Mouse (Mus musculus): ENCODE data around the gene Ppdpf. TPM values are rescaled to one million over a fixed set of nuclear protein-coding genes. Genes with fewer than 3 reads are reported as not detected.

The Ppdpf gene
- total RNA-seq, 1 experiment from 2014 or later: 68.9 TPM

Other genes with a start within 250 kb of the Ppdpf start
- gene Nkain4, start 232.5 kb upstream of the Ppdpf start, total RNA-seq (2017): not detected in 3 replicates
- gene Arfgap1, start 220.0 kb upstream of the Ppdpf start, total RNA-seq (2017): 57.8 to 60.2 TPM (median 58.8 TPM) in 3 replicates
- gene Col20a1, start 200.7 kb upstream of the Ppdpf start, total RNA-seq (2017): 0.68 to 1.5 TPM (median 1.1 TPM) in 3 replicates
- not detected in 3 replicates for gene Chrna4, start 143.7 kb upstream of the Ppdpf start, total RNA-seq (2017)
- gene Kcnq2, start 51.9 kb upstream of the Ppdpf start, total RNA-seq (2017): not detected in 3 replicates
- not detected in 3 replicates for gene Eef1a2, start 30.2 kb upstream of the Ppdpf start, total RNA-seq (2017)
- 0.53 to 3.0 TPM (median 1.8 TPM) in 3 replicates for gene Ptk6, start 15.5 kb downstream of the Ppdpf start, total RNA-seq (2017)
- gene Srms, start 25.9 kb downstream of the Ppdpf start, total RNA-seq (2017): 0.95 to 1.3 TPM in 2 of 3 replicates, not detected in the other
- gene Fndc11, start 32.8 kb downstream of the Ppdpf start, total RNA-seq (2017): 0.39 TPM in 1 of 3 replicates, not detected in the others
- gene Helz2, start 54.8 kb downstream of the Ppdpf start, total RNA-seq (2017): 29.5 to 66.9 TPM (median 36.7 TPM) in 3 replicates
- 25.1 to 36.4 TPM (median 35.7 TPM) in 3 replicates for gene Gmeb2, start 100.8 kb downstream of the Ppdpf start, total RNA-seq (2017)
- not detected in 3 replicates for gene Stmn3, start 127.3 kb downstream of the Ppdpf start, total RNA-seq (2017)
- 34.6 to 46.3 TPM (median 37.2 TPM) in 3 replicates for gene Rtel1, start 132.5 kb downstream of the Ppdpf start, total RNA-seq (2017)
- gene Zgpat, start 177.7 kb downstream of the Ppdpf start, total RNA-seq (2017): 65.6 to 98.9 TPM (median 66.9 TPM) in 3 replicates
- 51.2 to 71.0 TPM (median 67.9 TPM) in 3 replicates for gene Arfrp1, start 178.2 kb downstream of the Ppdpf start, total RNA-seq (2017)
- 55.7 to 137 TPM (median 104 TPM) in 3 replicates for gene Lime1, start 192.8 kb downstream of the Ppdpf start, total RNA-seq (2017)